Comparison of ENCODE assay signal across 24 mouse cellular contexts in the genomic region with DNA sequence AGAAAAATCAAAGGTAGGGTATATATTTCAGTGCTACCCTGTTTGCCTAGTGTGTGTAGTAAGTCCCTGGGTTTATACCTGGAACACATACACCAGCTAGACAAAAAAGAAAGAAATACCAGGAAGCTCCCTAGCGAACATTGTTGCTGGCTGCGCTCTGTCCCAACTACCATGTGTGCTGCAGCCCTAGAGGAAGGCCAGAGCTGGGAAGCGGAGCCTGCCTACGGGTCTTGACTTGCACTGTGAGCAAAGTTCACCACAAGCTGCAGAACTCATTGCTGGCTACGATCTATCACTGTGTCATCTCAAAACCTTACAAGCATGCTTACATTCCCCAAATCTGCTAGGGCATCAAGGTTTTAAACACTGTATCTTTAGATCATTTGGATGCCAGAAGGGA.
DNase-seq lines count a peak whose midpoint lies in the region; ATAC-seq lines count a peak whose summit lies in the region.
"Had no signal": no experiment of that assay in that cellular context is flagged by ENCODE, and none has a peak within 500 bp of the region (broad histone marks: within the 10 kb centered on the region; RNA-seq: fewer than 3 reads in every experiment).

No protein-coding gene starts in this region.

- no peak overlapping the region for H3K4me3 ChIP-seq in heart, embryonic 11.5 days (ENCODE audit: low read depth, low read length)
- H3K4me3 ChIP-seq in limb, embryonic 12.5 days (replicated peaks): no peak overlapping the region
- H3K4me3 ChIP-seq: forebrain, embryonic 10.5 days; heart, embryonic 12.5 days; hindbrain, embryonic 13.5 days; kidney, embryonic 15.5 days; megakaryocyte, embryonic 14.5 days; midbrain, embryonic 15.5 days had no signal

- ATAC-seq in heart, embryonic 11.5 days (replicated peaks; ENCODE audit: insufficient number of reproducible peaks, low FRiP score, low TSS enrichment): no peak
- ATAC-seq in limb, embryonic 12.5 days (ENCODE audit: insufficient number of reproducible peaks, insufficient read depth, low FRiP score, low TSS enrichment, low read depth): no peak
- ATAC-seq: forebrain, embryonic 16.5 days; liver, postnatal 0 days; midbrain, embryonic 15.5 days had no signal

- no peak overlapping the region for H3K4me2 ChIP-seq in heart, embryonic 11.5 days
- H3K4me2 ChIP-seq in limb, embryonic 12.5 days: no peak overlapping the region
- H3K4me2 ChIP-seq: heart, embryonic 12.5 days; hindbrain, embryonic 13.5 days; kidney, embryonic 15.5 days; liver, embryonic 11.5 days; midbrain, embryonic 15.5 days had no signal

- WGBS in heart, embryonic 11.5 days (ENCODE audit: insufficient replicate concordance): 82% methylated on average over 5 of the region's 5 CpGs
- 81% methylated on average over 5 of the region's 5 CpGs for WGBS in limb, embryonic 12.5 days

- no peaks in the 10 kb centered on the region for H3K27me3 ChIP-seq in heart, embryonic 11.5 days (ENCODE audit: control insufficient read depth, insufficient read depth, low read length)
- no peaks in the 10 kb centered on the region for H3K27me3 ChIP-seq in limb, embryonic 12.5 days
- H3K27me3 ChIP-seq: heart, embryonic 12.5 days; hindbrain, embryonic 13.5 days; kidney, embryonic 15.5 days; megakaryocyte, embryonic 14.5 days; midbrain, embryonic 15.5 days had no signal

- peak; percentile 35 for DNase-seq in embryo, embryonic 10 days (ENCODE audit: low spot score)
- DNase-seq in embryo, embryonic 10.5 days (ENCODE audit: low spot score): no peak
- peak; percentile 5 for DNase-seq in heart, postnatal 4 days
- DNase-seq in lung, postnatal 10 days: peak; percentile 19
- no peak for DNase-seq in lung, postnatal 25 days (ENCODE audit: low spot score)
- no peak for DNase-seq in ovary, postnatal 10 days (ENCODE audit: low spot score)
- DNase-seq: cerebellum, adult 18-20 months; cerebellum, postnatal 36 days; heart, postnatal 10 days; liver, postnatal 0 days; lung, postnatal 36 days; right cerebral cortex, adult 18-20 months; right cerebral cortex, postnatal 4 days; thymus, postnatal 14 days had no signal

- no peak overlapping the region for H3K9ac ChIP-seq in heart, embryonic 11.5 days (ENCODE audit: low read depth, low read length)
- H3K9ac ChIP-seq in limb, embryonic 12.5 days (replicated peaks): no peak overlapping the region
- H3K9ac ChIP-seq: heart, embryonic 12.5 days; hindbrain, embryonic 13.5 days; kidney, embryonic 15.5 days; liver, postnatal 0 days; midbrain, embryonic 15.5 days had no signal

- no peaks in the 10 kb centered on the region for H3K4me1 ChIP-seq in heart, embryonic 11.5 days (ENCODE audit: control insufficient read depth, insufficient read depth, low read length)
- H3K4me1 ChIP-seq in limb, embryonic 12.5 days (replicated peaks): no peaks in the 10 kb centered on the region
- H3K4me1 ChIP-seq: forebrain, embryonic 10.5 days; heart, embryonic 12.5 days; hindbrain, embryonic 13.5 days; kidney, embryonic 15.5 days; megakaryocyte, embryonic 14.5 days; midbrain, embryonic 15.5 days had no signal

- H3K27ac ChIP-seq in heart, embryonic 11.5 days (ENCODE audit: low read depth, low read length): no peak overlapping the region
- H3K27ac ChIP-seq in limb, embryonic 12.5 days: 0 out of 2 replicates have a peak overlapping the region, but pooled peaks have one; percentile 4
- H3K27ac ChIP-seq: forebrain, embryonic 10.5 days; hindbrain, embryonic 13.5 days; kidney, embryonic 15.5 days; midbrain, embryonic 15.5 days had no signal

- H3K9me3 ChIP-seq in heart, embryonic 11.5 days (replicated peaks; ENCODE audit: control insufficient read depth, low read length): no peaks in the 10 kb centered on the region
- no peaks in the 10 kb centered on the region for H3K9me3 ChIP-seq in limb, embryonic 12.5 days
- H3K9me3 ChIP-seq: forebrain, embryonic 10.5 days; heart, embryonic 12.5 days; hindbrain, embryonic 13.5 days; kidney, embryonic 15.5 days; megakaryocyte, embryonic 14.5 days; midbrain, embryonic 15.5 days had no signal

- H3K36me3 ChIP-seq in heart, embryonic 11.5 days (ENCODE audit: control insufficient read depth, insufficient read depth, low read length): no peaks in the 10 kb centered on the region
- H3K36me3 ChIP-seq in limb, embryonic 12.5 days: peaks cover 57% of the 10 kb centered on the region
- H3K36me3 ChIP-seq: hindbrain, embryonic 13.5 days; midbrain, embryonic 15.5 days had no signal

Comparison
In these comparisons a context has a peak if more than half of its experiments do, and no peak if none do; other contexts are left out.
1. DNase-seq: peak in embryo, embryonic 10 days (single experiment), heart, postnatal 4 days (single experiment) and lung, postnatal 10 days (single experiment); none in embryo, embryonic 10.5 days (single experiment), lung, postnatal 25 days (single experiment) and ovary, postnatal 10 days (single experiment).